Mouse (Mus musculus) ES-Bruce4 (cell line): ENCODE results near the gene Nprl2. TPM values are rescaled to one million over a fixed set of nuclear protein-coding genes. Genes with fewer than 3 reads are reported as not detected.
A peak's percentile ranks its signal among the peaks of the same experiment; 100 is the strongest.

Experiments used
- H3K27ac ChIP-seq: 2 replicates; pipeline ENCODE4 v1.5.1; 2012; ENCODE audit warnings: low read length, inconsistent platforms; ENCODE audit not compliant: insufficient read depth
- H3K27me3 ChIP-seq: 2 replicates; pipeline ENCODE4 v1.6.1; 2012; ENCODE audit warnings: mild to moderate bottlenecking, low read length, inconsistent platforms; ENCODE audit not compliant: control insufficient read depth, poor library complexity, insufficient read depth, severe bottlenecking
- H3K36me3 ChIP-seq: 2 replicates; pipeline ENCODE4 v1.6.1; 2012; ENCODE audit warnings: inconsistent platforms, mild to moderate bottlenecking, low read length, moderate library complexity; ENCODE audit not compliant: control insufficient read depth, poor library complexity, insufficient read depth, severe bottlenecking
- H3K4me1 ChIP-seq: one replicate; pipeline ENCODE4 v1.8.1; 2011; ENCODE audit warnings: low read length; ENCODE audit not compliant: control insufficient read depth, insufficient read depth
- H3K4me3 ChIP-seq: 2 replicates; pipeline ENCODE4 v1.5.1; 2011; ENCODE audit warnings: low read depth, mild to moderate bottlenecking, low read length
- H3K9ac ChIP-seq: 2 replicates; pipeline ENCODE4 v1.6.1; 2012; ENCODE audit warnings: low read depth, mild to moderate bottlenecking, inconsistent platforms; ENCODE audit not compliant: poor library complexity, severe bottlenecking
- H3K9me3 ChIP-seq: replicated peaks from 2 replicates; pipeline ENCODE4 v1.6.1; 2012; ENCODE audit warnings: mild to moderate bottlenecking, low read length, inconsistent platforms; ENCODE audit not compliant: control insufficient read depth, poor library complexity, insufficient read depth, severe bottlenecking
- CTCF ChIP-seq: IDR thresholded peaks from one replicate; pipeline ENCODE4 v1.8.1; 2011; ENCODE audit warnings: low read depth, low read length
- EP300 ChIP-seq: IDR thresholded peaks from 2 replicates; pipeline ENCODE4 v1.6.1; 2011; ENCODE audit warnings: low read depth, low read length; ENCODE audit not compliant: insufficient read depth
- POLR2A ChIP-seq: IDR thresholded peaks from one replicate; pipeline ENCODE4 v1.8.1; 2011; ENCODE audit warnings: low read length; ENCODE audit not compliant: insufficient read depth
- polyA plus RNA-seq: library from polyadenylated mRNA; stranded (reverse); fragments of >200 nt; gene quantifications from 2 replicates; pipeline ENCODE4 v1.2.4, GENCODE M21; 2011; ENCODE audit warnings: low read depth; ENCODE audit not compliant: missing spikeins, insufficient read depth, insufficient read length

The Nprl2 gene
- polyA plus RNA-seq, 1 experiment: 32.7 TPM

DNA sequence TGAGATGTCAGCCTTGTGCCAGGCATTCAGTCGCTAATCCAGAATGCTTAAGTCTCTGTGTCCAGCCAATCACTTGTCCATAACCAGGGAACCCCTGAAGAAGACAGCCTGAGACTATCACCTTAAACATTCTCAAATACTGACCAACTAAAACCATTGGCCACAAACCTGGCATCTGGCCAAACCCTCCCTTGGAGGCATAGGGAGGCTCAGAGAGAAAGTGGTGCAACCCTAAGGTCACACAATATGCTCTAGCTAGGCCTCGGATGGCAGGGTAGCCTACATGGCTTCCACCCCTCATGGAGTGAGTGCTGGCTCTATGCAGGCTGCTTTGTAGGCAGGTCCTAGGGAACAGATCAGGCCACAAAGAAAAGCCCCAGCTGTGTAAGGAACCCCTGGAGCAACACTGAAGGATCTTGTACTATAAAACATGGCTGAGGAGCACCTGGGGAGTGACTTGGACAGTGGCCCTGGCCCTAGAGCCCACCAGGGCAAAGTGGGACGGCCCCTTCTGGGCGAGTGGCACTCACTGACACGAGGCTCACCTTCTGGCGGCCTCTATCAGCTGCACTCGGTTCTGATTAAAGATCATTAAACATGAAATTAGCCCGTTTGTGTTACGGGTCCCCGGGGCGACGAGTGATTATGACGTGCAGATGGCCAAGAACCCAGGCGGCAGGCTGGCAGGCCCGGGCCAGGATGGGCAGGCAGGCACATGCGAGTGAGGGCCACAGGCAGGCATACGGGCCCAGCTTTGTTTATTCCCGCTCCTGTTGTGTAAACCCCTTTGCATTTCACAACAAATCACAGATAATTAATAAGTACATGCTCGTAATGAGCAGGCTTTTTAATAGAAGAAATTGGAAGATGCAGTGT lies 37.1 kb upstream of the Nprl2 start:
- Histone ChIP-seq H3K27ac (no peak overlapping the region), H3K36me3 (no peaks in the 10 kb centered on the region), H3K4me1 (no peaks in the 10 kb centered on the region), H3K9me3 (no peaks in the 10 kb centered on the region), H3K27me3 (no peaks in the 10 kb centered on the region), H3K4me3 (peak overlapping the region; percentile 60), H3K9ac (0 out of 2 replicates have a peak overlapping the region, but pooled peaks have one; percentile 21)
- TF ChIP-seq POLR2A (no peak), CTCF (no peak), EP300 (no peak)

DNA sequence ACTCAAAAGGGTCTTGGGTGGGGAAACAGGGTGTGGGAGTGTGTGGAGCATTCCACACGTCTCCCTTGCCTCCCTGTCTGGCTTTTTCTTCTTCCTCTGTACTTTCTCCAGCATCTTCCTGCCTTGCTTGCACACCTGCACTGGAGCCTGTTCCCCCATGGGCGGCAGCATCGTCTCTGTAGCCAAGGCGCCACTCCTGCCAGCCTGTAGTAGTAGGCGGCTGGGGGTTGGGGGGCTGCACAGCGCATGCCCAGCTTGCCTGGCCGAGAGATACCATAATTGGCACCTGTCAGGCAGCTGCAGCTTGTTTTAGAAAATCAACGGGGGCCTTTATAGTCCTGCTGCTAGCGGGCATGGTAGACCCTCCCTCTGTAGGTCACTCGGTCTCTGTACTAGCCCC lies 33.8 kb upstream of the Nprl2 start:
- H3K4me3 ChIP-seq: no peak overlapping the region
- H3K9me3 ChIP-seq: no peaks in the 10 kb centered on the region
- no peak overlapping the region for H3K27ac ChIP-seq
- H3K9ac ChIP-seq: no peak overlapping the region
- no peaks in the 10 kb centered on the region for H3K36me3 ChIP-seq
- TF ChIP-seq CTCF: no peak
- TF ChIP-seq EP300: no peak
- TF ChIP-seq POLR2A: no peak
- H3K4me1 ChIP-seq: no peaks in the 10 kb centered on the region
- no peaks in the 10 kb centered on the region for H3K27me3 ChIP-seq

- no peak overlapping the region for H3K4me3 ChIP-seq
- TF ChIP-seq CTCF (no peak), POLR2A (no peak)
- H3K4me1 ChIP-seq: no peaks in the 10 kb centered on the region
- no peak overlapping the region for H3K9ac ChIP-seq
- no peaks in the 10 kb centered on the region for H3K36me3 ChIP-seq
- H3K27me3 ChIP-seq: no peaks in the 10 kb centered on the region
- no peaks in the 10 kb centered on the region for H3K9me3 ChIP-seq
- H3K27ac ChIP-seq: no peak overlapping the region
These were observed 31.5 kb upstream of the Nprl2 start for GRCm38 (mm10) chr9:107510384-107511100.

GRCm38 (mm10) chr9:107511436-107511835 lies 30.6 kb upstream of the Nprl2 start:
- no peak overlapping the region for H3K27ac ChIP-seq
- H3K36me3 ChIP-seq: no peaks in the 10 kb centered on the region
- H3K9ac ChIP-seq: no peak overlapping the region
- no peak overlapping the region for H3K4me3 ChIP-seq
- no peaks in the 10 kb centered on the region for H3K9me3 ChIP-seq
- H3K4me1 ChIP-seq: no peaks in the 10 kb centered on the region
- H3K27me3 ChIP-seq: no peaks in the 10 kb centered on the region
- TF ChIP-seq POLR2A: no peak
- no peak for TF ChIP-seq EP300
- TF ChIP-seq CTCF: no peak

GRCm38 (mm10) chr9:107512326-107512725 lies 29.7 kb upstream of the Nprl2 start:
- H3K4me3 ChIP-seq: no peak overlapping the region
- H3K27me3 ChIP-seq: no peaks in the 10 kb centered on the region
- no peaks in the 10 kb centered on the region for H3K4me1 ChIP-seq
- H3K9ac ChIP-seq: no peak overlapping the region
- H3K36me3 ChIP-seq: no peaks in the 10 kb centered on the region
- H3K27ac ChIP-seq: no peak overlapping the region
- no peaks in the 10 kb centered on the region for H3K9me3 ChIP-seq
- TF ChIP-seq CTCF: no peak
- no peak for TF ChIP-seq POLR2A
- TF ChIP-seq EP300: no peak

GRCm38 (mm10) chr9:107514303-107514955 lies 27.6 kb upstream of the Nprl2 start:
- H3K27me3 ChIP-seq: no peaks in the 10 kb centered on the region
- no peaks in the 10 kb centered on the region for H3K9me3 ChIP-seq
- no peak for TF ChIP-seq POLR2A
- TF ChIP-seq EP300: 0 out of 2 replicates have a peak, but pooled peaks have one; percentile 52
- TF ChIP-seq CTCF: peak; percentile 100
- H3K27ac ChIP-seq: no peak overlapping the region
- no peak overlapping the region for H3K4me3 ChIP-seq
- H3K36me3 ChIP-seq: no peaks in the 10 kb centered on the region
- H3K4me1 ChIP-seq: no peaks in the 10 kb centered on the region
- H3K9ac ChIP-seq: no peak overlapping the region
